Mouse (Mus musculus): ENCODE results near the gene Usp17lb.
"Not testable (repeated sequence)": the region's sequence is repeated elsewhere in the genome, so short reads cannot be mapped to it uniquely, and the experiment has no call there.

Usp17lb gene

DNA sequence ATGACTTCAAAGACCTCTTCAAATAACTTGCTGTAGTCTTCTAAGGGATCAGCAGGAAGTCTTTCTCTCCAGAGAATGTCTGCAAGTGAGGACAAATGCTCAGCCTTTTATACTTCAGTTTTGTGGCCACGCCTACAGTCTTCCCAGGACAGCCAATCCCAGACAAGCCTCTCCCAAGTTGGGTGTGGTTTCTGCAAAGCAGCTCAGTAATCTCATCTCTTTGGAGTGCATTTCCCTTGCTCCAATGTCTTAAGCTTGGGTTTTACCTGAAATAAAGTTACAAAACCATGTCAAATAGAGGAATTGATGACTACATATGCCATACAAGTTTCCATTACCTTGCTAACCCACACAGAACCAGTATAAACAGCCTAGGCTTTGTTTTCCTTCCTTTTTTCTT, at the start of gene Usp17lb:
Gene Usp17lb, minus strand, starts transcription at position 101 of the 400 bp plus-strand sequence.
- DNase-seq (ENCODE audit: extremely low read depth, low read depth, low spot score), result no peak

DNA sequence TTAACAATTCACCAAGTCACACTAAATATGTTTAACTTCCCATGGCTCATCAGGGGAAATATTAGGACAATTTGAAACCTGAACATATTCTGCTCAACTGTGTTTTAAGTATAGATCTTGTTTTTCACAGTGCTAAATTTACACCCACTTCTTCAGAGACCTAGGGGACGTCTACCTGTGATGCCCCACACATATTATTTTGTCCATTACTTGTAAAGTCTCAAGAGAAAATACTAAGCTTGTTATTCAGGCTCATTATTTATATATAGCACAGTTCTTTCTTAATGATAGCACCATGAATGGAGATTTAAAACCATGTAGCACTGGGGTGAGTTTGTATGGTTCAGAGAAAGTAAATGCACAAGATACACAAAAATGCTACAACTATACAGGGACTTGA, 35.3 kb upstream of the Usp17lb start, which contains the start of gene Olfr665:
Gene Olfr665, plus strand, starts transcription at position 301 of the 400 bp plus-strand sequence.
- DNase-seq (ENCODE audit: extremely low read depth, low read depth, low spot score), result no peak

GRCm38 (mm10) chr7:104861381-104861780, 19.0 kb upstream of the Usp17lb start:
- DNase-seq (ENCODE audit: extremely low read depth, low read depth, low spot score), result no peak

GRCm38 (mm10) chr7:104857683-104858082, 15.3 kb upstream of the Usp17lb start:
- DNase-seq (ENCODE audit: extremely low read depth, low read depth, low spot score), result no peak

GRCm38 (mm10) chr7:104856709-104857108, 14.3 kb upstream of the Usp17lb start, which contains the start of gene Usp17la:
Gene Usp17la (plus strand): TSS chr7:104857009.
- not testable (repeated sequence) for DNase-seq (ENCODE audit: extremely low read depth, low read depth, low spot score)

DNA sequence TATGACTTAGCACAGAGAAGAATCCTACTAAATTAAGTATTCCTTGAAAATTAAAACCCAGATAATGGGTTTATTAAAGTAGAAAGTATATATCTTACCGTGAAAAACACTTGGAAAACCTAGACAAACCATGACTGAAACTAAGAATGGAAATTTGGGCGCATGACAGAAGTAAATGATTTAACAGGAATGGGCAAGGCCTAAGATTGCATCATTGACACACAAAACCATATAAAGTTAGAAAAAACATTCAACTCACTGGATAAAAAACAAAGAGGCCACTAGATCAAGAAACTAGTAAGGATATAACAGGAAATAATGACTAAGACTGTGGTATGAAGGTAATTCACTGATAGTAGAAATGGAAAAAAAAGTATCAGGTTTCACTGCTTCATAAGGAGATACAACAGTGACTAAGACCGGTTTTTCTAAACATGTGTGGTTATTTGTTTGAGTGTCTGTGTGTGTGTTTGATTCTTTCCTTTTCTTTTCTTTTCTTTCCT, 12.9 kb upstream of the Usp17lb start:
- no peak for DNase-seq (ENCODE audit: extremely low read depth, low read depth, low spot score)

DNA sequence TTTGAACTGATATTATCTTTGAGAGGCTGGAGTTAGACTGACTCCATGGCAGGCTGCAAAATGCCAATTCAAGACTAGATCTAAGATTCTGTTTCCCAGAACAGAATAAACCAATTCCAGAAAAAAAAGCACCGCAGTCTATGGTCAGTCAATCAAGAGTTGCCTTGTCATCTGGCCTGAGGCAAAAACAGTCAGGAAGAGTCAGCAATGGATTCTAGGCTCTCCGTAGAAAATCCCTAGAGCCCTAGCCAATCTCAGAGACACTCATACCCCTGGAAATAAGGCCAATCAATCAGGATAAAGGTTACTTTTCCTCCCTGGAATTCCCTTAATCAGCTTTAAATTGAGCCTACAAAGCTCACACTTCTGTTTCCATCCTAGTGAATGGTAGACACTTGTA, 9.1 kb upstream of the Usp17lb start:
- not testable (repeated sequence) for DNase-seq (ENCODE audit: extremely low read depth, low read depth, low spot score)

- no peak for DNase-seq (ENCODE audit: extremely low read depth, low read depth, low spot score)
Measured at GRCm38 (mm10) chr7:104843731-104844287, 1.4 kb upstream of the Usp17lb start.

GRCm38 (mm10) chr7:104810335-104810734, 32.1 kb downstream of the Usp17lb start:
- DNase-seq (ENCODE audit: extremely low read depth, low read depth, low spot score), result not testable (repeated sequence)

- DNase-seq (ENCODE audit: extremely low read depth, low read depth, low spot score), result no peak
Measured at GRCm38 (mm10) chr7:104790796-104791195, 51.6 kb downstream of the Usp17lb start.
